Mouse (Mus musculus) C2C12 (cell line): Measurements from ENCODE around the gene Gm10337.

Experiments
- MYOD1 ChIP-seq: IDR thresholded peaks from one replicate; pipeline ENCODE4 v1.6.1; 2011; ENCODE audit warnings: low read depth; ENCODE audit not compliant: control insufficient read depth, insufficient read length
- MYOG ChIP-seq: IDR thresholded peaks from one replicate; pipeline ENCODE4 v1.6.1; 2011; ENCODE audit not compliant: control insufficient read depth, insufficient read length; ENCODE audit errors: extremely low read depth

DNA sequence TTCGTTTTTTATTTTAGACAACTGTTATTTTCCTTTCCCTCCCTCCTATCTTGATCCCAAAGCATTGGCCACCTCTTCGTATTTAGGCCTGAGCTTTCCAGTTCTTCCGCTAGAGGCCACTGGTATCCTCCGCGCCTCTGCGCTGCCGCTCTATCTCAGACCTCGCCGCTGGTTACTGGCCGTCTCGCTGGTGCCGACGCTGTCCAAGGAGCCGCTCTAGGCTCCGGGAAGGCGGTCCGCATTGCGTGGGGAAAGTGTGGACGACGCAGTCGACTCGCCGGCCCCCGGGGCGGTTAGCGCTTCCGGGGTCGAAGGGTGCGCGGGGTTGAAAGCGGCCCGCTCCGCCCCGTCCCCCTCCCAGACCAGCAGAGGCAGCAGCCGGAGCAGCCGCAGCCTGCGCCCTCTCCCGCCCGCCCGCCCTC is 33.3 kb upstream of the Gm10337 start, which contains the start of gene Pcbp2:
- TF ChIP-seq MYOD1 (no peak), MYOG (no peak)
